Mouse (Mus musculus): ENCODE data around the gene Tmem273.

Gene Tmem273

GRCm38 (mm10) chr14:32785556-32786130 lies at the start of gene Tmem273:
Tmem273 (plus strand) TSS chr14:32785963.
- no peak for DNase-seq

GRCm38 (mm10) chr14:32736561-32736960 lies 49.2 kb upstream of the Tmem273 start:
- no peak for DNase-seq

DNA sequence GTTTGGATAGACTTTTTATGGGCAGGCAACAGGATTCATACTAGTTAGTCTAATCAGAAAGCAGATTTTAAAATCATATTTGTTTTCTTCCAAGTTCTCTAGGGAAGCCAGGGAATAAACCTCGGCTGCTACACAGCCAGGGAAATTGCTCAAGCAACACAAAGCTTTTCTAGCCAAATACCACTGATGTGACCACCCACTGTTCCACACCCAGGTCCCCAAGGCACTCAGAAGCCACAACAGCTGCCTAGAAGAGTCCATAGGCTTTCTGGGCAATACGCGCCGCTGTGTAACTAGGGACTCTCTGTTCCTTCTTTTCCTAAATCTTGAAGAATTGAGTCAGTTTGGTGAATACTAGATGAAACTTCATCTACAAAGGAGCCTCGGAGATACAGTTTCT lies 47.2 kb upstream of the Tmem273 start:
- DNase-seq: no peak

DNA sequence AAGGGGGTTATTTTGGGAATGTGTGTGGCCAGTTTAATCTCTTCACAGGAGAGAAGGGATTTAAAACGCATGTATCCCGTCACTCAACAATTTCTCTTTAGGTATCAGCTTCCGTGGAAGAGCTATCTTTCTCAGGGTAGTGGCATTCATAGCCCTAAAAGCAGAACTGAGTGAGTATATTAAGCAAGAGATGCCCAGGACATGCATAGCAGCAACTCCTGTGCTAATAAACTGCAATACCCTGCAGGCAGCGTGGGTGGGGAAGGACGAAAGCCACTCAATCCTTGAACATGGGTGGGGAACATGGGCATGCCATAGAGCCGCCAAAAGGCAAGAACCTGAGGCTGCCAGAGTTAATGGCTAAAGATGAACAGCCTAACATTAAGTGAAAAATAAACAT lies 37.2 kb upstream of the Tmem273 start:
- no peak for DNase-seq

DNA sequence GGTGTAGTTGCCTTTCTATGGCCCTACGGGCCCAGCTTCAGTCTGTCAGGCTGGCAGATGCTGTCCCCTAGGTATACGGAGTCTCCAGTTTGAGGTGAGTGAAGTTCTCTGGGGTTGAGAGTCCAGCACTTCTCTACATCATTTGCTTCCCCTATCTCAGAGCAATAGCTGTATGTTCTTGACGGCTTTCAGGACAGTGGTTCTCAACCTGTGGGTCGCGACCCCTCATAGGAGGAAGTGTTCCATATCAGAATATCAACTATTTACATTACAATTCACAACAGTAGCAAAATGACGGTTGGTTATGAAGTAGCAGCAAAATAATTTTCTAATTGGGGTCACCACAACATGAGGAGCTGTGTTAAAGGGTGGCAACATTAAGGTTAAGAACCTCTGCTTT lies 35.0 kb upstream of the Tmem273 start:
- DNase-seq: no peak

- no peak for DNase-seq
Measured at GRCm38 (mm10) chr14:32754286-32754685, 31.5 kb upstream of the Tmem273 start.

- DNase-seq: no peak
Measured at GRCm38 (mm10) chr14:32762177-32762576, 23.6 kb upstream of the Tmem273 start.

GRCm38 (mm10) chr14:32770563-32770962 lies 15.2 kb upstream of the Tmem273 start:
- DNase-seq: no peak

GRCm38 (mm10) chr14:32772085-32772484 lies 13.7 kb upstream of the Tmem273 start:
- no peak for DNase-seq

DNA sequence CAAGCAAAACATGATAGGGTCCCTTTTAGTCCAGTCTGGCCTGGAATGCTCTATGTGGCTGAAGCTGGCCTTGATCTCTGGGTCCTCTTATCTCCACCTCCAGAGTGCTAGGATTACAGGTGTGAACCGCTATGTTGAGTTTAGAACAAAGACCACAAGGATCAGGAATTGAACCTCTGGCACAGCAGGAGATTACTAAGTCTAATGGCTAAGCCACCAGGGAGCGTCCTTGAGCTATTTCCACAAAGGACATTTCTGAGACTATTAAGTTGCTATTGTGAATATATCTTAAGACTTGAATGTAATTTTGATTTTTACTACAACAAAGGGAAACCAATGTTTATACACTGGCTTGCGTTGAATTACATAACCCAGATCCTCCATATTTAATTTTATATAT lies 13.0 kb upstream of the Tmem273 start:
- DNase-seq: no peak

- DNase-seq: no peak
Measured at GRCm38 (mm10) chr14:32773456-32773855, 12.3 kb upstream of the Tmem273 start.

DNA sequence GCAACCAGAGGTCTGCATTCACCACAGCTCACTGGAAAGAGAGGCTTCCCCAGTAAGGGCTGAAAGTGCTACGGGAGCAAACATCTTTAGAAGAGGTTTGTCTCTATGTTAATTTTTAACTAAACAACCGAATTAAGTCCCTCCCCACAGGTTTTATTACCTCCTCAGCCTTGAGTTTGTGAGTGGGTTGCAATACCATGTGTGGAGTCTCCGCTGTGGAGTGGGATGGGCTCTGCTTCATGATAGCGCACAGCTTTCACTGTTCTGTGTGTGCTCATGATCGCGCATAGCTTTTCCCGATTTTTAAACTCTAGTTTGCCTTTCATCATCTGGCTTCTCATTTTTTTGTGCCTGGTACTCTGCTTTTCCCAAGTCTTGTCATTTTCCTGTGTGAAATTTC lies 9.7 kb upstream of the Tmem273 start:
- DNase-seq: no peak

- DNase-seq: no peak
Measured at GRCm38 (mm10) chr14:32778362-32778761, 7.4 kb upstream of the Tmem273 start.

GRCm38 (mm10) chr14:32782866-32783265 lies 2.9 kb upstream of the Tmem273 start:
- no peak for DNase-seq

DNA sequence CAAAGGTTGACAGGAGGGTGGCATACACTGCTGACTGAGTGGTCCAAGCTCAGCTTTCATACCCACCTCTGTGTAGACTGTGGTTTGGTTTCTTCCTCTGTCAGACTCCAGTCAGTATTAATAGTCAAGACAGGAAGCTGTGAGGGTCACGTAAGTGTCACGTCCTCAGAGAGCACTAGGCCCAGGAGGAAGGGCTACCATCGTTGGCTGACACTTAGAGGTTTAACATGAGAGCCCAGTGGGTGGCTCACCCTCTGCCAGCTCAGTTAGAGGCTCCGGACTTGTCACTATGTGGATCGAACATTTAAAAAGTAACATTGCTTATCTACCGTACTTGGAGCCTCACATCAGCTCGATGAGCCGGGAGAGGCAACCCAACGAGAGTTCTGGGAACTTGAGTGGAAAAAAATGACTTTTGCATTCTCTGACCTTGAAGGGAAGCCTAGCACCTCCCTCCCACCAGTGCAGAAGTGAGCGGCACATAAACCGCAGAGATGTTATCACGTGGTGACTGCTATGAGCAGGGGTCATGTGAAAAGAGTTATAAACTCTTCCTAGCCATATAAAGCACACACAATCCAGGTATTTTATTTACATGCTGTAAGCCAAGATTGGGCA lies 1.5 kb upstream of the Tmem273 start:
- DNase-seq: no peak

DNA sequence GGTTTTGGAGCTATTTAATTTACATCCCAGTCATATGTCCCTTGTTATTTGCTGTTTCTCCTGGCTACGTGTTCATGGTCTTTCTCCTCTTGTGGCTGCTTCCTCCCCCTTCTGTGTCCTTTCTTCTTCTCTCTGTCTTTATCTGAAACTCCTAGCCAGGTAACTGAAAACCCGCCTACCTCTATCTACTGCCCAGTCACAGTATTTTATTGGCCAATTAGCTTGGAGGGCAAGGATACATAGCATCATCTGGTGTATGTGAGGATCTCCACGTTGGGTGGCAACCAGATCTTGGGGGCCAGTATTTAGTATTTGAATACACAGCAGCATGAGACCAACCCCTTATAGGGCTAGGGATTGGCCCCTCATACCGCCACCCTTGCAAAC lies 1.0 kb upstream of the Tmem273 start:
- DNase-seq: no peak

DNA sequence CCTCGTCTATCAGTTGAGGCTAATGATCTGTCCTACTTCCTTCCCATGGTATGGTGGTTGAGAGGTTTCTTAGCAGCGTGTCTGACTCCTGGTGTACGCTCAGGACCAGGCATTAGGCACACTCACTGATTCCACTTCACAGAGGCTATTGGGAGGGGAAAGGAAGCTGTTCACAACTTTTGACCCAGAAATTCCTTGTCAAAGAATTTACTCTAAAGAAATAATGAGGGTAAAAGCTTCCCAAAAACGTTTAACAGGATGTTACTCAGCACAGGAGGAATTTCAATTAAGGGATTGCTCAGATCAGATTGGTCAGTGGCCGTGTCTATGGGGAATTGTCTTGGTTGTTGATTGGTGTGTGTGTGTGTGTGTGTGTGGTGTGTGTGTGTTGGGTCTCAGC lies 1.9 kb downstream of the Tmem273 start:
- DNase-seq: no peak

GRCm38 (mm10) chr14:32796375-32796774 lies 10.6 kb downstream of the Tmem273 start:
- DNase-seq: no peak

- no peak for DNase-seq
Measured at GRCm38 (mm10) chr14:32797803-32798202, 12.0 kb downstream of the Tmem273 start.

GRCm38 (mm10) chr14:32798355-32798754 lies 12.6 kb downstream of the Tmem273 start:
- DNase-seq: no peak

GRCm38 (mm10) chr14:32800048-32800447 lies 14.3 kb downstream of the Tmem273 start:
- no peak for DNase-seq

GRCm38 (mm10) chr14:32801016-32801661 lies 15.4 kb downstream of the Tmem273 start:
- DNase-seq: no peak

- DNase-seq: no peak
Measured at GRCm38 (mm10) chr14:32801662-32802024, 15.9 kb downstream of the Tmem273 start.

DNA sequence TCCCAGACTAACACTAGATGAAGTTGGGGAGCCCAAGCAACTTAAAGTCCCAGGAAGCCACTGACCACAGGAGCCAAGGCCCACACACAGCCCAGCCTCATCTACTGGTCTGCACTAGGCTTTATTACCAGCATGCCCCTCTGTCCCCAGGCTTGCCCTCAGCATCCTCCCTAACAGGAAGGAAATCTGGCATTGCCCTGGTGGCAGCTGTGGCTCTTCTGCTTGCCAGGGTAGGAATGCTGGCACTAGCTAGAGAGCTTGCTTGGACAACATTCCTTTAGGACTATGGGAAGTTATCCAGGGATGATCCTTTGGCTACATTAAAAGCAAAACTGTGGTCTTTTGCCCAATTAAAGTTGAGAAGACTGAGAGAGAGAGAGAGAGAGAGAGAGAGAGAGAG lies 24.3 kb downstream of the Tmem273 start:
- DNase-seq: no peak

- no peak for DNase-seq
Measured at GRCm38 (mm10) chr14:32812429-32812828, 26.7 kb downstream of the Tmem273 start.

Data from right cerebral cortex, postnatal 25 days (tissue).